Comparison of ENCODE assay signal across 17 mouse cellular contexts in genomic region chr16:92818480-92819269, GRCm38 (mm10). TPM values are rescaled to one million over a fixed set of nuclear protein-coding genes. Genes with fewer than 3 reads are reported as not detected.
DNase-seq lines count a peak whose midpoint lies in the region; ATAC-seq and TF ChIP-seq lines count a peak whose summit lies in the region.
"Had no signal": no experiment of that assay in that cellular context is flagged by ENCODE, and none has a peak within 500 bp of the region (broad histone marks: within the 10 kb centered on the region; RNA-seq: fewer than 3 reads in every experiment).

No protein-coding gene starts in this region.

- TF ChIP-seq RAD21 in CH12.LX (IDR thresholded peaks at IDR 0.05; ENCODE audit: low read depth, low read length) = no peak

- intact Hi-C loops in gastrocnemius, postnatal 36 days (cut with DNase I) = no loop called here

- ATAC-seq in erythroid progenitor cell, adult 5-6 weeks (replicated peaks; ENCODE audit: low FRiP score, poor library complexity, severe bottlenecking) = 0 out of 2 replicates have a peak, but pooled peaks have one; percentile 15
- ATAC-seq in liver, embryonic 14.5 days (ENCODE audit: insufficient read depth) = peak; percentile 43; the same call in 1 of the 2 replicates
- ATAC-seq: intestine, postnatal 0 days had no signal

- dilution Hi-C loops in CH12.LX (cut with MboI; ENCODE audit: extremely low pct_ligation_motif_present, extremely low pct_unique_long_range_greater_than_20kb, low sequenced_read_pairs) = no loop called here

- no peak overlapping the region; the same call in 1 of the 2 replicates for H3K9ac ChIP-seq in CH12.LX (ENCODE audit: insufficient read depth, low read depth)
- H3K9ac ChIP-seq in liver, embryonic 14.5 days (replicated peaks) = peak overlapping the region; percentile 2
- H3K9ac ChIP-seq: heart, embryonic 13.5 days had no signal

- H3K4me3 ChIP-seq in CH12.LX (replicated peaks in 1 of 3; ENCODE audit: low read depth in 2 of 3, low read length in 2 of 3, poor library complexity in 1 of 3) = no peak overlapping the region
- no peak overlapping the region for H3K4me3 ChIP-seq in liver, embryonic 14.5 days (ENCODE audit: insufficient read depth in 1 of 2, low read depth in 2 of 2, low read length in 2 of 2)
- H3K4me3 ChIP-seq in layer of hippocampus, adult 2 months = no peak overlapping the region
- H3K4me3 ChIP-seq: embryonic facial prominence, embryonic 10.5 days; heart, embryonic 13.5 days had no signal

- H3K4me1 ChIP-seq in CH12.LX (ENCODE audit: control insufficient read depth in 1 of 2, insufficient read depth in 2 of 2) = peaks cover 17 to 96% of the 10 kb centered on the region in 2 experiments
- H3K4me1 ChIP-seq in liver, embryonic 14.5 days (replicated peaks; ENCODE audit: control insufficient read depth in 2 of 2, insufficient read depth in 2 of 2, low read length in 1 of 2) = peaks cover 49 to 70% of the 10 kb centered on the region in 2 experiments

- peaks cover 8 to 61% of the 10 kb centered on the region in 2 experiments for H3K36me3 ChIP-seq in CH12.LX (replicated peaks in 1 of 2; ENCODE audit: control insufficient read depth in 1 of 2, insufficient read depth in 1 of 2, low read length in 1 of 2)
- H3K36me3 ChIP-seq in liver, embryonic 14.5 days (replicated peaks; ENCODE audit: control insufficient read depth, insufficient read depth, low read depth) = no peaks in the 10 kb centered on the region
- H3K36me3 ChIP-seq: embryonic facial prominence, embryonic 10.5 days; heart, embryonic 13.5 days had no signal

- no peak for TF ChIP-seq CTCF in CH12.LX (conservative IDR thresholded peaks at IDR 0.05 in 1 of 2, IDR thresholded peaks at IDR 0.05 in 1 of 2; ENCODE audit: low read depth in 2 of 2, low read length in 2 of 2)
- no peak for TF ChIP-seq CTCF in liver, embryonic 14.5 days (IDR thresholded peaks at IDR 0.05; ENCODE audit: low read depth)
- no peak for TF ChIP-seq CTCF in layer of hippocampus, adult 2 months (conservative IDR thresholded peaks at IDR 0.05)

- TF ChIP-seq POLR2A in CH12.LX (IDR thresholded peaks at IDR 0.05; ENCODE audit: low read depth, low read length) = no peak

- no peaks in the 10 kb centered on the region for H3K9me3 ChIP-seq in CH12.LX (replicated peaks; ENCODE audit: low read length)
- H3K9me3 ChIP-seq in liver, embryonic 14.5 days (ENCODE audit: control insufficient read depth, low read length) = no peaks in the 10 kb centered on the region
- H3K9me3 ChIP-seq: embryonic facial prominence, embryonic 10.5 days; heart, embryonic 13.5 days had no signal

- peak; percentile 71 for TF ChIP-seq EP300 in CH12.LX (IDR thresholded peaks at IDR 0.05; ENCODE audit: low read length)
- peak; percentile 27; the same call in 1 of the 2 replicates for TF ChIP-seq EP300 in liver, embryonic 14.5 days (IDR thresholded peaks at IDR 0.05; ENCODE audit: low read depth)

- in situ Hi-C loops in CH12.LX (cut with MboI; ENCODE audit: low pct_ligation_motif_present, low pct_unique_long_range_greater_than_20kb, low sequenced_read_pairs) = no loop called here

- H3K4me2 ChIP-seq in CH12.LX (ENCODE audit: insufficient read depth, low read depth, poor library complexity, severe bottlenecking) = peak overlapping the region; percentile 14; the same call in 1 of the 2 replicates
- H3K4me2 ChIP-seq in liver, embryonic 14.5 days (ENCODE audit: low read depth) = peak overlapping the region; percentile 47
- H3K4me2 ChIP-seq: heart, embryonic 13.5 days had no signal

- no peaks in the 10 kb centered on the region for H3K27me3 ChIP-seq in CH12.LX (replicated peaks)
- H3K27me3 ChIP-seq in liver, embryonic 14.5 days (ENCODE audit: control insufficient read depth, insufficient read depth, low read length) = no peaks in the 10 kb centered on the region

- peak; percentile 64 for DNase-seq in CH12.LX (ENCODE audit: extremely low read depth)
- no peak for DNase-seq in liver, embryonic 14.5 days (ENCODE audit: low read depth in 3 of 3, low spot score in 3 of 3)
- peak; percentile 75 to 86 for DNase-seq in natural killer cell, adult 2 months (ENCODE audit: low spot score in 2 of 2)
- DNase-seq in gastrocnemius, postnatal 36 days = no peak
- DNase-seq in layer of hippocampus, adult 2 months (ENCODE audit: low spot score in 2 of 2) = no peak
- no peak for DNase-seq in cerebellum, adult 9-11 months
- no peak for DNase-seq in heart, adult 9 months (ENCODE audit: low spot score in 2 of 2)
- DNase-seq: adrenal gland, adult 2 months; cerebellum, adult 18-20 months; gastrocnemius, postnatal 25 days; kidney, postnatal 14 days; midbrain, embryonic 14.5 days; right cerebral cortex, postnatal 25 days had no signal

- no peaks in the 10 kb centered on the region; the same call in 1 of the 2 replicates for H3K79me2 ChIP-seq in CH12.LX (replicated peaks; ENCODE audit: control insufficient read depth, extremely low read depth, insufficient read depth, poor library complexity, severe bottlenecking)

- 18% methylated on average over 8 of the region's 8 CpGs for WGBS in liver, embryonic 14.5 days (ENCODE audit: insufficient replicate concordance)

- H3K27ac ChIP-seq in CH12.LX (ENCODE audit: insufficient read depth, low read depth) = no peak overlapping the region
- H3K27ac ChIP-seq in liver, embryonic 14.5 days = peak overlapping the region; percentile 38
- H3K27ac ChIP-seq in layer of hippocampus, adult 2 months = no peak overlapping the region
- H3K27ac ChIP-seq: embryonic facial prominence, embryonic 10.5 days; heart, embryonic 13.5 days had no signal

TF ChIP-seq in CH12.LX, 34 proteins besides CTCF, POLR2A, EP300 and RAD21:
- TF ChIP-seq JUND (conservative IDR thresholded peaks at IDR 0.05; ENCODE audit: low read depth, low read length) = 0 out of 2 replicates have a peak, but pooled peaks have one; percentile 24
- TF ChIP-seq PAX5 (IDR thresholded peaks at IDR 0.05; ENCODE audit: low read length) = no peak
- no peak for TF ChIP-seq ZMIZ1 (IDR thresholded peaks at IDR 0.05; ENCODE audit: low read depth, low read length)
- no peak for TF ChIP-seq MYC (IDR thresholded peaks at IDR 0.05; ENCODE audit: low read depth, low read length)
- peak; percentile 56 for TF ChIP-seq ELF1 (IDR thresholded peaks at IDR 0.05; ENCODE audit: low read depth, low read length)
- peak; percentile 85 for TF ChIP-seq IRF4 (IDR thresholded peaks at IDR 0.05; ENCODE audit: low read depth, low read length)
- 0 out of 2 replicates have a peak, but pooled peaks have one; percentile 61 for TF ChIP-seq MEF2A (IDR thresholded peaks at IDR 0.05; ENCODE audit: borderline replicate concordance, low read depth, low read length)

RNA-seq across cellular contexts. Expression of gene Runx1, which starts 7.3 kb away (rescaled TPM):
- total RNA-seq in CH12.LX (2012; rRNA removed) (4.7 and 5.9 TPM in 2 replicates), CH12.LX (2014; rRNA removed) (3.1 and 3.2 TPM in 2 replicates)
- polyA plus RNA-seq in CH12.LX (2012; ENCODE audit: insufficient read length, low read depth) = 9.1 and 10.9 TPM in 2 replicates
- total RNA-seq in erythroid progenitor cell, adult 5-6 weeks (2015; ENCODE audit: low replicate concordance) = 66.7 and 107 TPM in 2 replicates
- total RNA-seq in erythroid progenitor cell, adult 5-6 weeks (2017; ENCODE audit: low replicate concordance) = 57.8 and 59.5 TPM in 2 replicates
- polyA plus RNA-seq in liver, embryonic 14.5 days (2012; rRNA removed) = 2.7 and 3.0 TPM in 2 replicates
- polyA plus RNA-seq in liver, embryonic 14.5 days (2014; fragmentation: Nextera tagmentation; extraction: Ambion mirVana) = 4.4 and 4.5 TPM in 2 replicates
- total RNA-seq in gastrocnemius, postnatal 36 days (2021) = 1 to 10 TPM; 3.0 to 3.3 TPM
- 1 to 10 TPM in 1 of 2 experiments, under 1 TPM in 1; 0.95 to 1.4 TPM for total RNA-seq in layer of hippocampus, adult 2 months (2021)

Comparison
In these comparisons a context has a peak if more than half of its experiments do, and no peak if none do; other contexts are left out.
1. DNase-seq: peak in CH12.LX (single experiment) and natural killer cell, adult 2 months (2 of 2); none in liver, embryonic 14.5 days (0 of 3), gastrocnemius, postnatal 36 days (0 of 2), layer of hippocampus, adult 2 months (0 of 2), cerebellum, adult 9-11 months (single experiment) and heart, adult 9 months (0 of 2).
2. RNA of gene Runx1, which starts 7.3 kb away (total RNA-seq): 57.8 to 107 TPM in erythroid progenitor cell, adult 5-6 weeks; 3.1 to 5.9 TPM in CH12.LX, 3.0 to 3.3 TPM in gastrocnemius, postnatal 36 days and 0.95 to 1.4 TPM in layer of hippocampus, adult 2 months; every median in the first group is over 4 times any median in the second.